Mouse (Mus musculus): ENCODE measurements at regions not wholly inside any gene's neighbourhood (a gene's known extent, or its start where the extent isn't known, plus 50 kb on each side); places are given as distances from the start of the nearest gene placed in this dataset.
A peak's percentile ranks its signal among the peaks of the same experiment; 100 is the strongest.
"Not testable (repeated sequence)": the region's sequence is repeated elsewhere in the genome, so short reads cannot be mapped to it uniquely, and the experiment has no call there.

DNA sequence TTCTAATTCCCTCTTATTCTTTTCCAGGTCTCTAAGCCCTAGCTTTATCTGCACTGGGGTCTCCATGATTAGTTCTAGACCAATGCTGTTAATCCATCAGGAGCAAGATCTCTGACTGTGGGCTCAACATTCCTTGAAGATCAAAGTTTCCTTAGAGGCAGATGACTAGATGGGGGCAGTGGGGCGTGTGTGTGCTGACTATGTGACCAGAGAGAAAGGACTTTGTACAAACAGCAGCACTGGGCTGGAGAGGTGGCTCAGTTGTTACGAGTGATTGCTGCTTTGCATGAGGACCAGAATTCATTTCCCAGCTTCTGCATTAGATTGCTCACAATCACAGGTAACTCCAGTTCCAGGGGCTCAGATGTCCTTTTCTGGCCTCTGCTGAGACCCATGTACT lies 250.1 kb upstream of the Zfp930 start:
- ATAC-seq (no peak), DNase-seq (ENCODE audit: low spot score) (no peak)
- H3K4me3 ChIP-seq (ENCODE audit: low read depth, low read length) = no peak overlapping the region
- H3K4me1 ChIP-seq (ENCODE audit: insufficient read depth, low read depth, low read length) = no peaks in the 10 kb centered on the region
- H3K4me2 ChIP-seq (replicated peaks; ENCODE audit: low read depth, low read length) = no peak overlapping the region
- no peaks in the 10 kb centered on the region for H3K36me3 ChIP-seq (ENCODE audit: insufficient read depth, low read length)
- no peaks in the 10 kb centered on the region for H3K27me3 ChIP-seq (replicated peaks; ENCODE audit: insufficient read depth, low read length)
- no peaks in the 10 kb centered on the region for H3K9me3 ChIP-seq (ENCODE audit: low read length)
- TF ChIP-seq CTCF (IDR thresholded peaks at IDR 0.05) (no peak), EP300 (IDR thresholded peaks at IDR 0.05) (no peak)
- no peak overlapping the region for H3K9ac ChIP-seq (replicated peaks; ENCODE audit: low read depth)
- H3K27ac ChIP-seq (ENCODE audit: low read length) = no peak overlapping the region
- WGBS = 69% methylated on average over 2 of the region's 2 CpGs

DNA sequence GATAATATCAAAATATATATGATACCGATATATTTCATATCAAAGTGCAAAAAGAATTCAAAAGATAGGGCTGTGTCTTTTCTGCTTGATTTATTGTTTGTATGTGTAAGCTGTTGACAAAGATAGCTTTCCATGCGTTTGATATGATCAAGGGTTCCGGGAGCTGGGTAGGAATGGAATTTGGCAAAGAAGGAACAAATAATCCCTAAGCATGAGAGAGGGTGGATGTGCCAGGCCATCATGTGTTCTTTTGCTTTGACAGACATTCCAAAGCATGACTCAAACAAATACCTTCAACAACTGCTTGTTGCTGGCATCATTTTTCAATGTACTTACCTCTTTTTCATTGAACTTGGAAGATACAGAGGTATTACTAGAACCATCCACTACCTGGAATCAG lies 246.9 kb upstream of the Zfp930 start:
- WGBS = 68% methylated on average over 3 of the region's 3 CpGs
- no peak for ATAC-seq

GRCm38 (mm10) chr8:68975773-68976172 lies 233.1 kb upstream of the Zfp930 start:
- DNase-seq (ENCODE audit: low spot score) = peak; percentile 40
- no peak for ATAC-seq
- H3K27ac ChIP-seq (ENCODE audit: low read length) = no peak overlapping the region
- TF ChIP-seq EP300 (IDR thresholded peaks at IDR 0.05) (no peak), CTCF (IDR thresholded peaks at IDR 0.05) (no peak)
- no peak overlapping the region for H3K9ac ChIP-seq (replicated peaks; ENCODE audit: low read depth)
- H3K36me3 ChIP-seq (ENCODE audit: insufficient read depth, low read length) = no peaks in the 10 kb centered on the region
- H3K4me2 ChIP-seq (replicated peaks; ENCODE audit: low read depth, low read length) = no peak overlapping the region
- no peaks in the 10 kb centered on the region for H3K27me3 ChIP-seq (replicated peaks; ENCODE audit: insufficient read depth, low read length)
- no peak overlapping the region for H3K4me3 ChIP-seq (ENCODE audit: low read depth, low read length)
- H3K9me3 ChIP-seq (ENCODE audit: low read length) = no peaks in the 10 kb centered on the region
- no peaks in the 10 kb centered on the region for H3K4me1 ChIP-seq (ENCODE audit: insufficient read depth, low read depth, low read length)
- 51% methylated on average over 2 of the region's 2 CpGs for WGBS

More for the DNA sequence above, 246.9 kb upstream of the Zfp930 start:
- Histone ChIP-seq H3K36me3 (ENCODE audit: insufficient read depth, low read length) (no peaks in the 10 kb centered on the region), H3K4me2 (replicated peaks; ENCODE audit: low read depth, low read length) (no peak overlapping the region), H3K27ac (ENCODE audit: low read length) (no peak overlapping the region), H3K9ac (replicated peaks; ENCODE audit: low read depth) (no peak overlapping the region), H3K4me3 (ENCODE audit: low read depth, low read length) (no peak overlapping the region), H3K27me3 (replicated peaks; ENCODE audit: insufficient read depth, low read length) (no peaks in the 10 kb centered on the region), H3K4me1 (ENCODE audit: insufficient read depth, low read depth, low read length) (no peaks in the 10 kb centered on the region), H3K9me3 (ENCODE audit: low read length) (no peaks in the 10 kb centered on the region)
- DNase-seq (ENCODE audit: low spot score) = no peak
- no peak for TF ChIP-seq CTCF (IDR thresholded peaks at IDR 0.05)
- no peak for TF ChIP-seq EP300 (IDR thresholded peaks at IDR 0.05)

DNA sequence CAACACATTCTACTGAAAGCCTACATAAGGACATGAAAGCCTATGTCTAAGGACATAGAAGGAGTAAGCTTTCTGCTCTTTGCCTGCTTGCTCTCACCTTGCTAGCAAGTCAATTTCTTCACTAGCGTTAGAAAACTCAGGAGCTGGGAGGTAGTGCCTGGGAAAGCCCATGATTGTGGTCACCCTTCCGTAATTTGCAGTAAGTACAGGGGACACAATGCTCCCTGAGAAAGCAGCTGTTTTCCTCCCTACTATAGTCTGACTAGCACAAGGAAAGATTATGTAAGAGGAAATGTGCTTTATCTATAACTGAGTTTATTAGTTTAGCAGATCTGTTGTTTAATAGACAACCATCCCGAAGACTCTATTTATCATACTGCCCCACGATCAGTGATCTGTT lies 231.7 kb upstream of the Zfp930 start:
- Histone ChIP-seq H3K9me3 (ENCODE audit: low read length) (no peaks in the 10 kb centered on the region), H3K4me2 (replicated peaks; ENCODE audit: low read depth, low read length) (no peak overlapping the region), H3K9ac (replicated peaks; ENCODE audit: low read depth) (no peak overlapping the region), H3K4me1 (ENCODE audit: insufficient read depth, low read depth, low read length) (no peaks in the 10 kb centered on the region), H3K27ac (ENCODE audit: low read length) (no peak overlapping the region), H3K4me3 (ENCODE audit: low read depth, low read length) (no peak overlapping the region), H3K27me3 (replicated peaks; ENCODE audit: insufficient read depth, low read length) (no peaks in the 10 kb centered on the region), H3K36me3 (ENCODE audit: insufficient read depth, low read length) (no peaks in the 10 kb centered on the region)
- ATAC-seq (no peak), DNase-seq (ENCODE audit: low spot score) (no peak)
- 56% methylated on average over 4 of the region's 4 CpGs for WGBS
- TF ChIP-seq CTCF (IDR thresholded peaks at IDR 0.05) (no peak), EP300 (IDR thresholded peaks at IDR 0.05) (no peak)

DNA sequence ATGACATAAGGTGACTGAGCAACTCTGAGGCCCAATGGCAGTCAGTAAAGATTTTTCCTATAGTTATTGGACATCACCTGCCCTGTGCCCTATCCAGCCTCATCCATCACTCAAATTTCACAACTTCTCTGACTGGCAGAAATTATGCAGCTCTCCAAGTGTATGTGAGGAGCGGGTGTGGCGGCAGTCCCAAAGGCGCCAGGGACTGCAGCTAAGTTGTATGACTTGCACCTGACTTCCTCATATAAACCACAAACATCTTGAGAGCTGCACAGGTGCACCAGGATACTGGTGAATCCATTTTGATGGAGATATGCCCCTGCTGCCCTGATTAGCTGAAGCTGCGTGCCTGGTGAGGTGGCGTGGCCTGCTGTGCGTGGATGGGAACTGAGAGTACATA lies 225.7 kb upstream of the Zfp930 start:
- not testable (repeated sequence) for H3K9ac ChIP-seq (replicated peaks; ENCODE audit: low read depth); ATAC-seq; H3K27ac ChIP-seq (ENCODE audit: low read length); H3K4me2 ChIP-seq (replicated peaks; ENCODE audit: low read depth, low read length); H3K36me3 ChIP-seq (ENCODE audit: insufficient read depth, low read length); DNase-seq (ENCODE audit: low spot score); H3K27me3 ChIP-seq (replicated peaks; ENCODE audit: insufficient read depth, low read length); H3K9me3 ChIP-seq (ENCODE audit: low read length); H3K4me1 ChIP-seq (ENCODE audit: insufficient read depth, low read depth, low read length); H3K4me3 ChIP-seq (ENCODE audit: low read depth, low read length)
- WGBS = 68% methylated on average over 3 of the region's 6 CpGs

- 55% methylated on average over 12 of the region's 12 CpGs for WGBS
- Histone ChIP-seq H3K27me3 (replicated peaks; ENCODE audit: insufficient read depth, low read length) (no peaks in the 10 kb centered on the region), H3K27ac (ENCODE audit: low read length) (no peak overlapping the region), H3K4me2 (replicated peaks; ENCODE audit: low read depth, low read length) (no peak overlapping the region), H3K4me3 (ENCODE audit: low read depth, low read length) (no peak overlapping the region), H3K9ac (replicated peaks; ENCODE audit: low read depth) (no peak overlapping the region), H3K4me1 (ENCODE audit: insufficient read depth, low read depth, low read length) (no peaks in the 10 kb centered on the region), H3K36me3 (ENCODE audit: insufficient read depth, low read length) (no peaks in the 10 kb centered on the region), H3K9me3 (ENCODE audit: low read length) (no peaks in the 10 kb centered on the region)
- ATAC-seq = peak; percentile 93
- no peak for TF ChIP-seq CTCF (IDR thresholded peaks at IDR 0.05)
- TF ChIP-seq EP300 (IDR thresholded peaks at IDR 0.05) = peak; percentile 94
- peak; percentile 58 for DNase-seq (ENCODE audit: low spot score)
Measured at GRCm38 (mm10) chr8:68983691-68984090, 225.1 kb upstream of the Zfp930 start.

GRCm38 (mm10) chr8:68984487-68984886 lies 224.4 kb upstream of the Zfp930 start:
- TF ChIP-seq CTCF (IDR thresholded peaks at IDR 0.05) = no peak
- no peak for TF ChIP-seq EP300 (IDR thresholded peaks at IDR 0.05)
- Histone ChIP-seq H3K36me3 (ENCODE audit: insufficient read depth, low read length) (no peaks in the 10 kb centered on the region), H3K27me3 (replicated peaks; ENCODE audit: insufficient read depth, low read length) (no peaks in the 10 kb centered on the region), H3K9ac (replicated peaks; ENCODE audit: low read depth) (no peak overlapping the region), H3K4me1 (ENCODE audit: insufficient read depth, low read depth, low read length) (no peaks in the 10 kb centered on the region), H3K4me2 (replicated peaks; ENCODE audit: low read depth, low read length) (no peak overlapping the region), H3K9me3 (ENCODE audit: low read length) (no peaks in the 10 kb centered on the region), H3K27ac (ENCODE audit: low read length) (no peak overlapping the region), H3K4me3 (ENCODE audit: low read depth, low read length) (no peak overlapping the region)
- 66% methylated on average over 4 of the region's 4 CpGs for WGBS
- ATAC-seq (no peak), DNase-seq (ENCODE audit: low spot score) (no peak)

Data from lung, postnatal 0 days (tissue).